Mouse (Mus musculus): ENCODE data around the gene Hoxa9. TPM values are rescaled to one million over a fixed set of nuclear protein-coding genes. Genes with fewer than 3 reads are reported as not detected.

Hoxa9 gene
- polyA plus RNA-seq, 1 experiment from 2014 or later: 90.5 TPM

DNA sequence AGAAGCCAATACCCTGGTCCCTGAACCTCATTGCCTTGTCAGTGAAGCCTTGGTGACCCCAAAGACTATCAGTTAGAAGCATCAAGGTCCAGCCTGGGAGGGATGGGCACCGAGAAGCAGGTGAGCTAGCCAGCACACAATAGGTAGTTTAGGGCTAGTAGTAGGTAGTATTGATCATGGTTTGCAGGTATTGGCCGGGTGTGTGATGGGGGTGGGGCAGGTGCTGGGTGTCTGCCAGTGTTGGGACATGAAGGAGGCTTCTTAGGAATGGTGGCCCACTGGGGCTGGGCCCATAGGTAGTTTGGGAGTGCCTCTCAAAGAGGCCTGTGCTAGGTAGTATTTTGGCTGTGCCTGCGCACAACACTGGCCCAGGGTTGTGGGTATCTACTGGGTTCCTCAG lies 15.8 kb downstream of the Hoxa9 start:
- peak overlapping the region; percentile 89; the same call in 1 of the 2 replicates for H3K4me2 ChIP-seq (ENCODE audit: low read depth, severe bottlenecking)
- no peaks in the 10 kb centered on the region for H3K9me3 ChIP-seq (ENCODE audit: control insufficient read depth, low read length)
- no peaks in the 10 kb centered on the region for H3K27me3 ChIP-seq (ENCODE audit: control insufficient read depth, insufficient read depth, low read length)
- H3K9ac ChIP-seq (ENCODE audit: low read length): no peak overlapping the region
- H3K4me3 ChIP-seq (ENCODE audit: low read depth, low read length): no peak overlapping the region
- H3K4me1 ChIP-seq (ENCODE audit: control insufficient read depth, insufficient read depth, low read length): peaks cover 53% of the 10 kb centered on the region
- whole genome bisulfite sequencing: 20% methylated on average over 3 of the region's 3 CpGs
- H3K36me3 ChIP-seq (ENCODE audit: control insufficient read depth, insufficient read depth, low read length): no peaks in the 10 kb centered on the region
- DNase-seq (ENCODE audit: low spot score) (no peak), ATAC-seq (ENCODE audit: insufficient number of reproducible peaks, low FRiP score, low TSS enrichment, low read depth) (no peak)
- H3K27ac ChIP-seq (replicated peaks; ENCODE audit: low read depth, low read length): no peak overlapping the region

- WGBS: 14% methylated on average over 5 of the region's 5 CpGs
- Histone ChIP-seq H3K4me3 (ENCODE audit: low read depth, low read length) (0 out of 2 replicates have a peak overlapping the region, but pooled peaks have one; percentile 5), H3K36me3 (ENCODE audit: control insufficient read depth, insufficient read depth, low read length) (no peaks in the 10 kb centered on the region), H3K27me3 (ENCODE audit: control insufficient read depth, insufficient read depth, low read length) (no peaks in the 10 kb centered on the region), H3K4me2 (ENCODE audit: low read depth, severe bottlenecking) (peak overlapping the region; percentile 95), H3K9me3 (ENCODE audit: control insufficient read depth, low read length) (no peaks in the 10 kb centered on the region), H3K4me1 (ENCODE audit: control insufficient read depth, insufficient read depth, low read length) (peaks cover 54% of the 10 kb centered on the region), H3K27ac (replicated peaks; ENCODE audit: low read depth, low read length) (no peak overlapping the region), H3K9ac (ENCODE audit: low read length) (0 out of 2 replicates have a peak overlapping the region, but pooled peaks have one; percentile 37)
- no peak for DNase-seq (ENCODE audit: low spot score)
- ATAC-seq (ENCODE audit: insufficient number of reproducible peaks, low FRiP score, low TSS enrichment, low read depth): no peak
Observed at GRCm38 (mm10) chr6:52214271-52214670, 16.6 kb downstream of the Hoxa9 start.

GRCm38 (mm10) chr6:52213119-52213986 lies 17.5 kb downstream of the Hoxa9 start, which contains the start of the genes Hoxa3 and Gm28308:
Gene Hoxa3 (minus strand): TSS chr6:52213336.
Gene Gm28308 (minus strand): TSS chr6:52213339.
- Histone ChIP-seq H3K36me3 (ENCODE audit: control insufficient read depth, insufficient read depth, low read length) (no peaks in the 10 kb centered on the region), H3K4me3 (ENCODE audit: low read depth, low read length) (peak within 1 kb of the TSS; percentile 70), H3K9me3 (ENCODE audit: control insufficient read depth, low read length) (no peaks in the 10 kb centered on the region), H3K9ac (ENCODE audit: low read length) (peak within 1 kb of the TSS; percentile 93), H3K4me1 (ENCODE audit: control insufficient read depth, insufficient read depth, low read length) (peaks cover 53% of the 10 kb centered on the region), H3K4me2 (ENCODE audit: low read depth, severe bottlenecking) (peak within 1 kb of the TSS; percentile 95), H3K27ac (replicated peaks; ENCODE audit: low read depth, low read length) (peak within 1 kb of the TSS; percentile 93), H3K27me3 (ENCODE audit: control insufficient read depth, insufficient read depth, low read length) (no peaks in the 10 kb centered on the region)
- DNase-seq (ENCODE audit: low spot score): peak; percentile 86
- ATAC-seq (ENCODE audit: insufficient number of reproducible peaks, low FRiP score, low TSS enrichment, low read depth): peak; percentile 69
- 1% methylated on average over 38 of the region's 38 CpGs for WGBS

GRCm38 (mm10) chr6:52212556-52213118 lies 18.3 kb downstream of the Hoxa9 start:
- peaks cover 51% of the 10 kb centered on the region for H3K4me1 ChIP-seq (ENCODE audit: control insufficient read depth, insufficient read depth, low read length)
- peak overlapping the region; percentile 93 for H3K27ac ChIP-seq (replicated peaks; ENCODE audit: low read depth, low read length)
- DNase-seq (ENCODE audit: low spot score): peak; percentile 66

GRCm38 (mm10) chr6:52211961-52212360 lies 18.9 kb downstream of the Hoxa9 start:
- peak overlapping the region; percentile 70 for H3K4me3 ChIP-seq (ENCODE audit: low read depth, low read length)
- H3K9ac ChIP-seq (ENCODE audit: low read length): peak overlapping the region; percentile 93
- ATAC-seq (ENCODE audit: insufficient number of reproducible peaks, low FRiP score, low TSS enrichment, low read depth) (no peak), DNase-seq (ENCODE audit: low spot score) (no peak)
- peaks cover 57% of the 10 kb centered on the region for H3K4me1 ChIP-seq (ENCODE audit: control insufficient read depth, insufficient read depth, low read length)
- H3K27ac ChIP-seq (replicated peaks; ENCODE audit: low read depth, low read length): peak overlapping the region; percentile 93
- peak overlapping the region; percentile 95 for H3K4me2 ChIP-seq (ENCODE audit: low read depth, severe bottlenecking)
- H3K36me3 ChIP-seq (ENCODE audit: control insufficient read depth, insufficient read depth, low read length): no peaks in the 10 kb centered on the region
- 1% methylated on average over 13 of the region's 13 CpGs for WGBS
- no peaks in the 10 kb centered on the region for H3K27me3 ChIP-seq (ENCODE audit: control insufficient read depth, insufficient read depth, low read length)
- H3K9me3 ChIP-seq (ENCODE audit: control insufficient read depth, low read length): no peaks in the 10 kb centered on the region

More at GRCm38 (mm10) chr6:52212556-52213118, 18.3 kb downstream of the Hoxa9 start:
- H3K4me2 ChIP-seq (ENCODE audit: low read depth, severe bottlenecking): peak overlapping the region; percentile 95
- WGBS: under 1% methylated on average over 22 of the region's 22 CpGs
- peak overlapping the region; percentile 70 for H3K4me3 ChIP-seq (ENCODE audit: low read depth, low read length)
- no peak for ATAC-seq (ENCODE audit: insufficient number of reproducible peaks, low FRiP score, low TSS enrichment, low read depth)
- H3K9ac ChIP-seq (ENCODE audit: low read length): peak overlapping the region; percentile 93
- H3K36me3 ChIP-seq (ENCODE audit: control insufficient read depth, insufficient read depth, low read length): no peaks in the 10 kb centered on the region
- no peaks in the 10 kb centered on the region for H3K27me3 ChIP-seq (ENCODE audit: control insufficient read depth, insufficient read depth, low read length)
- no peaks in the 10 kb centered on the region for H3K9me3 ChIP-seq (ENCODE audit: control insufficient read depth, low read length)

GRCm38 (mm10) chr6:52211170-52211935 lies 19.5 kb downstream of the Hoxa9 start:
- H3K36me3 ChIP-seq (ENCODE audit: control insufficient read depth, insufficient read depth, low read length): no peaks in the 10 kb centered on the region
- no peaks in the 10 kb centered on the region for H3K9me3 ChIP-seq (ENCODE audit: control insufficient read depth, low read length)
- ATAC-seq (ENCODE audit: insufficient number of reproducible peaks, low FRiP score, low TSS enrichment, low read depth): peak; percentile 27; the same call in 1 of the 2 replicates
- peak overlapping the region; percentile 93 for H3K27ac ChIP-seq (replicated peaks; ENCODE audit: low read depth, low read length)
- peak overlapping the region; percentile 93 for H3K9ac ChIP-seq (ENCODE audit: low read length)
- H3K4me3 ChIP-seq (ENCODE audit: low read depth, low read length): peak overlapping the region; percentile 70
- peak overlapping the region; percentile 95 for H3K4me2 ChIP-seq (ENCODE audit: low read depth, severe bottlenecking)
- DNase-seq (ENCODE audit: low spot score): peak; percentile 92
- peaks cover 63% of the 10 kb centered on the region for H3K4me1 ChIP-seq (ENCODE audit: control insufficient read depth, insufficient read depth, low read length)
- no peaks in the 10 kb centered on the region for H3K27me3 ChIP-seq (ENCODE audit: control insufficient read depth, insufficient read depth, low read length)
- under 1% methylated on average over 37 of the region's 37 CpGs for WGBS

DNA sequence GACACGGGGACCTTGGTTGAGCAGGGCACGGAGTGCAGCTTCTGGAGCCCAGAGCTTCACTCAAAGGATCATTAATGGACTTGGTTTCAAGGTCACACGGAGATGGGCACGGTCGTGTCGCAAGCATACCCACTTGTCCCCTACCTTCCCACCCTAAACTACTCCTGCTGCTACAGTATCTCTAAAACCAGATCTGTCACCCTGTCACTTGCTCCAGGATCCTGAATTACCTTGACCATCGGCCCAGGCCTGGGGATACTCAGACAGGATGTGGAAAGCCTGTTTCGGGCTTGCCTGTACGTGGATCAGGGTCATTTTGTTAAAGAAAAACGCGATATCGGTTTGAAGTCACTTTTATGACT lies 21.2 kb downstream of the Hoxa9 start:
- Histone ChIP-seq H3K27ac (replicated peaks; ENCODE audit: low read depth, low read length) (no peak overlapping the region), H3K36me3 (ENCODE audit: control insufficient read depth, insufficient read depth, low read length) (peaks cover 2% of the 10 kb centered on the region; the same call in 1 of the 2 replicates), H3K4me3 (ENCODE audit: low read depth, low read length) (peak overlapping the region; percentile 70), H3K9me3 (ENCODE audit: control insufficient read depth, low read length) (no peaks in the 10 kb centered on the region), H3K4me1 (ENCODE audit: control insufficient read depth, insufficient read depth, low read length) (peaks cover 62% of the 10 kb centered on the region), H3K4me2 (ENCODE audit: low read depth, severe bottlenecking) (peak overlapping the region; percentile 95), H3K27me3 (ENCODE audit: control insufficient read depth, insufficient read depth, low read length) (no peaks in the 10 kb centered on the region), H3K9ac (ENCODE audit: low read length) (peak overlapping the region; percentile 74)
- no peak for DNase-seq (ENCODE audit: low spot score)
- ATAC-seq (ENCODE audit: insufficient number of reproducible peaks, low FRiP score, low TSS enrichment, low read depth): no peak
- WGBS: 2% methylated on average over 12 of the region's 12 CpGs
